Mouse (Mus musculus): Measurements from ENCODE around the gene Col6a6. TPM values are rescaled to one million over a fixed set of nuclear protein-coding genes. Genes with fewer than 3 reads are reported as not detected.

The Col6a6 gene
- 0.03 TPM in 1 of 2 replicates, not detected in the other for polyA plus RNA-seq (2012; rRNA removed)

DNA sequence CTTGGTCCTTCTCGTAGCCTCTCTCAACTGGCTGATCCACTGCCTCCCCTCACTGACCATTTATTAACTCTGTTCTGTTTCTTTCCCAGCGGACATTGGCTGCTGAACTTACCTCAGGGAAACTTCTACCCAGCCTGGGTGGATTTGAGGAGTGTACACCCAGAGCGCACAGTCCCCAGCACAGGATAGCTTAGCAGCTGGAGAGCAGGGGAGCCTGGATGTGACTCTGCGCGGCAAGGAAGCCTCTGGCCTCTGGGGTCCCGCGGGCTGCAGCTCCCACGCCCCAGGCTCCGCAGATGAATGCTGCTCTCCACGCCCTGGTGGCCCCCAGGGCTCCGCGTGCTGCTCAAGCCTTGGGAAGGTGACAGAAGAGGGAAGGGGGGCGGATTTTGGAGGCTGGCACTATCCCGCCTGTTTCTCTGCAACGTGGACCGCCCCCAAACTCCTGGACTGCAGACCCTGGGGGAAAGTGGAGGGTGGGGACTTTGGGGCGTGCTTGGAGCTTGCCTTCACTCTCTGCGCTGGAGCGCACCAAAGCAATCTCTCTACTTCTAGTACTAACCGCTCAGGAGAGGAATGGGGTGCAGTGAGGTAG lies at the start of gene Col6a6:
Gene Col6a6 (minus strand): TSS at position 370 of the 595 bp plus-strand sequence.
- TF ChIP-seq CTCF (IDR thresholded peaks at IDR 0.05; ENCODE audit: extremely low read depth, insufficient read length, insufficient replicate concordance, low read depth, low read length) (no peak), POLR2A (IDR thresholded peaks at IDR 0.05; ENCODE audit: low read depth, low read length) (no peak)
- H3K36me3 ChIP-seq (ENCODE audit: control insufficient read depth, insufficient read depth, low read length): no peaks in the 10 kb centered on the region
- no peak within 1 kb of the TSS for H3K4me3 ChIP-seq (ENCODE audit: low read depth, low read length)
- H3K27ac ChIP-seq (ENCODE audit: insufficient read depth, low read depth, low read length): no peak within 1 kb of the TSS
- H3K27me3 ChIP-seq (ENCODE audit: control insufficient read depth, insufficient read depth, low read length): no peaks in the 10 kb centered on the region
- H3K4me1 ChIP-seq (ENCODE audit: control insufficient read depth, insufficient read depth, insufficient read length, low read length): no peaks in the 10 kb centered on the region
- WGBS: 17% methylated on average over 20 of the region's 20 CpGs

DNA sequence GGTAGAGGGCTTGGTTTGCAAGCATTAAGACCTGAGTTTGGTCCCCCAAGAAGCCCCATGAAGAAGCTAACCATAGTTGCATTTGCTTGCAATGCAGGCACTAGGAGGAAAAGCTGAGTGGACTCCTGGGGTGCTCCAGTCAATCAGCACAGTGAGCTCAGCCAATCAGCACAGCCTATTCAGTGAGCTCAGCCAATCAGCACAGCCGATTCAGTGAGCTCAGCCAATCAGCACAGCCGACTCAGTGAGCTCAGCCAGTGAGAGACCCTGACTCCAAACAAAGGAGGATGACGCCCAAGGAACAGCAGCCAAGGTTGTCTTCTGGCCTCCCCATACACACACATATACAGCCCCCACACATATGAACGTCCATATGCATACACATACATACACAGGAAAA lies 48.2 kb upstream of the Col6a6 start:
- WGBS: 87% methylated on average over 4 of the region's 4 CpGs

DNA sequence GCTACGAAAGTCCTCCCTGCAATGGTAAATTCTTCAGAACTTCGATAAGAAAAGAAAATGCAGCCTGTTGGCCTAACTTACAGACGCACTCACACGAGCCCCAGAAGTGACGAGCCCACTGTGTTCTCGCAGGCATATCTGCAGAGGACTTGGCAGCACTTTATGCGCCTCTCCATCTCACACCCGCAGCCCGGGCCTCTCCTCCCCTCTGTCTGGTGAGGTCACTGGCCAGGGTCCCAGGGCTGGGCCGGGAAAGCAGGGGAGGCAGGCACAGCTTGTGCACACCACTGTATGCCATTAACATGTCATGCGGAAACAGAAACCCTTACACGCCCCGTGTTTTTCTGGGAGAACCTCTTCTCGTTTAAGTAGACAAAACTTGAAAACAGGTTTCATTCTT lies 43.7 kb upstream of the Col6a6 start:
- H3K27ac ChIP-seq (ENCODE audit: insufficient read depth, low read depth, low read length): no peak overlapping the region
- no peak for TF ChIP-seq POLR2A (IDR thresholded peaks at IDR 0.05; ENCODE audit: low read depth, low read length)
- no peak for TF ChIP-seq CTCF (IDR thresholded peaks at IDR 0.05; ENCODE audit: extremely low read depth, insufficient read length, insufficient replicate concordance, low read depth, low read length)
- no peaks in the 10 kb centered on the region for H3K27me3 ChIP-seq (ENCODE audit: control insufficient read depth, insufficient read depth, low read length)
- no peaks in the 10 kb centered on the region for H3K4me1 ChIP-seq (ENCODE audit: control insufficient read depth, insufficient read depth, insufficient read length, low read length)
- no peak overlapping the region for H3K4me3 ChIP-seq (ENCODE audit: low read depth, low read length)
- 65% methylated on average over 14 of the region's 14 CpGs for WGBS
- H3K36me3 ChIP-seq (ENCODE audit: control insufficient read depth, insufficient read depth, low read length): no peaks in the 10 kb centered on the region

More for the DNA sequence above, 48.2 kb upstream of the Col6a6 start:
- no peaks in the 10 kb centered on the region for H3K36me3 ChIP-seq (ENCODE audit: control insufficient read depth, insufficient read depth, low read length)
- H3K4me1 ChIP-seq (ENCODE audit: control insufficient read depth, insufficient read depth, insufficient read length, low read length): no peaks in the 10 kb centered on the region
- no peaks in the 10 kb centered on the region for H3K27me3 ChIP-seq (ENCODE audit: control insufficient read depth, insufficient read depth, low read length)
- no peak overlapping the region for H3K27ac ChIP-seq (ENCODE audit: insufficient read depth, low read depth, low read length)
- TF ChIP-seq CTCF (IDR thresholded peaks at IDR 0.05; ENCODE audit: extremely low read depth, insufficient read length, insufficient replicate concordance, low read depth, low read length) (no peak), POLR2A (IDR thresholded peaks at IDR 0.05; ENCODE audit: low read depth, low read length) (no peak)
- H3K4me3 ChIP-seq (ENCODE audit: low read depth, low read length): no peak overlapping the region

DNA sequence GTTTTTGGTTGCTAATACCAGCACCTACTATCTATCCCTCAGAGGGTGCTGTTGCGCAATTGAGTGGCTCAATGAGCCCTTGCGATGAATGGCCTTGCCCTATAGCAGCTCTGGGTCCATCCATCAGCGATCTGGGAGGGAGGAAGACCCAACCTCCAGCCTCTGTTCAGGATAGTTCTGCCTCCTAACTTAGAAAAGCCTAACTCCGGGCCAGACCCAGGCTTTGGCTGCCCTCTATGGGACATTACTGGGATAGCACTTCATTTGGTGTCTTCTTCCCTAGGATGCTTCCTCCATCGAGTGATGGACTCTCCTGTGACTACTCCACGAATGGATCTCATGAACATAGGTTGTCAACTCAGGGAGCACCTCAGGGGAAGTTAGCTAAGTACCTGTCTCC lies 29.8 kb upstream of the Col6a6 start:
- 14% methylated on average over 6 of the region's 6 CpGs for WGBS

DNA sequence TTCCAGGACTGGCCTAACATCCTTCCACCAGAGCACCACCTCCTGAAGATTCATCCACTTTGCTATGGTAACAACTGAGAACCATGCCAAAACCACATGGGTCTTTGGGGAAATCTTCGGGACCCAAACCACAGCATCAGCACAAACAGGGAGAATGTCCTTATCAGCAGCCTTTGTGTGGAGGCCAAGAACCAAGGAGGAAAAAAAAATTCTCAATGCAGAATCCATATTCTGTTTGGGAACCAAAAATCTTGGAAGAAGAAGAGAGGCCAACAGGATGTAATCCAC lies 24.8 kb upstream of the Col6a6 start:
- no peaks in the 10 kb centered on the region for H3K36me3 ChIP-seq (ENCODE audit: control insufficient read depth, insufficient read depth, low read length)
- no peak overlapping the region for H3K27ac ChIP-seq (ENCODE audit: insufficient read depth, low read depth, low read length)
- H3K27me3 ChIP-seq (ENCODE audit: control insufficient read depth, insufficient read depth, low read length): no peaks in the 10 kb centered on the region
- H3K4me1 ChIP-seq (ENCODE audit: control insufficient read depth, insufficient read depth, insufficient read length, low read length): no peaks in the 10 kb centered on the region
- no peak overlapping the region for H3K4me3 ChIP-seq (ENCODE audit: low read depth, low read length)
- TF ChIP-seq CTCF (IDR thresholded peaks at IDR 0.05; ENCODE audit: extremely low read depth, insufficient read length, insufficient replicate concordance, low read depth, low read length) (no peak), POLR2A (IDR thresholded peaks at IDR 0.05; ENCODE audit: low read depth, low read length) (no peak)
- 64% methylated on average over 1 of the region's 1 CpGs for WGBS

More for the DNA sequence above, 29.8 kb upstream of the Col6a6 start:
- Histone ChIP-seq H3K27ac (ENCODE audit: insufficient read depth, low read depth, low read length) (no peak overlapping the region), H3K27me3 (ENCODE audit: control insufficient read depth, insufficient read depth, low read length) (no peaks in the 10 kb centered on the region), H3K4me3 (ENCODE audit: low read depth, low read length) (no peak overlapping the region), H3K36me3 (ENCODE audit: control insufficient read depth, insufficient read depth, low read length) (no peaks in the 10 kb centered on the region), H3K4me1 (ENCODE audit: control insufficient read depth, insufficient read depth, insufficient read length, low read length) (no peaks in the 10 kb centered on the region)
- TF ChIP-seq POLR2A (IDR thresholded peaks at IDR 0.05; ENCODE audit: low read depth, low read length): no peak
- peak; percentile 50; the same call in 1 of the 2 replicates for TF ChIP-seq CTCF (IDR thresholded peaks at IDR 0.05; ENCODE audit: extremely low read depth, insufficient read length, insufficient replicate concordance, low read depth, low read length)

DNA sequence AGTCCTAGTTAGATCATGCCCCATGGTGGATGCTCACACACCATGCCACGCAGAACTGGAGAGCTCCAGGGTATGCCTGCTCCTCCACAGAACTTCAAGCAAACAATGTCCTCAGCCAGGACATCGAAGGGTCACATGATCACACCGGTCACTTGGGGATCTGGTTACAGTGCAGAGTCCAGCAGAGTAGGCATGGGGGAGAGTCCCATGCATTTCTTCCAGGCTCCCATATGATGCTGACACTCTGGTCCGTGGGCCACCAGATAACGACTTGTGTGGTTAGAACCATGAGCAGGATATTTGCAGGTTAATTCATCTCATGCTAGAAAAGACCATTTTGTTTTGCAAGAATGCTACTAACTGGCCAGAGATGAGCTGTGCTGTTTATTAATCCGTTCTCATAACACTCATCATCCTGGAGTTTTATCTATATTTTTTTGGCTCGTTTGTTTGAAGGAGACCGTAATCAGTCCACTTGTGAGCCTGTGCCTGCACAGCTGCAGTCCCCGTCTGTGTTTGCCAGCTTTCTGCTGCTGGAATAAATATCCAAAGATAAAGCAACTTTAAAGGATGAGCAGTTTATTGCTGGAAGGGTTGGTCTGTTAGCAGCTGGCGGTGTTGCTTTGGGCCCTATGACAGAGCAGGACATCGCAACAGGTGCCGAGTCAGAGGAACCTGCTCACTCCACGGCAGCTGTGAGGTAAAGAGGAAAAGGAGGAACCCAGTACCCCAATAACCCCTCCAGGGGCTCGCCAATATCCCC lies 24.2 kb upstream of the Col6a6 start:
- Histone ChIP-seq H3K36me3 (ENCODE audit: control insufficient read depth, insufficient read depth, low read length) (no peaks in the 10 kb centered on the region), H3K4me1 (ENCODE audit: control insufficient read depth, insufficient read depth, insufficient read length, low read length) (no peaks in the 10 kb centered on the region), H3K4me3 (ENCODE audit: low read depth, low read length) (no peak overlapping the region), H3K27ac (ENCODE audit: insufficient read depth, low read depth, low read length) (no peak overlapping the region), H3K27me3 (ENCODE audit: control insufficient read depth, insufficient read depth, low read length) (no peaks in the 10 kb centered on the region)
- TF ChIP-seq POLR2A (IDR thresholded peaks at IDR 0.05; ENCODE audit: low read depth, low read length) (no peak), CTCF (IDR thresholded peaks at IDR 0.05; ENCODE audit: extremely low read depth, insufficient read length, insufficient replicate concordance, low read depth, low read length) (no peak)
- WGBS: 58% methylated on average over 14 of the region's 14 CpGs

DNA sequence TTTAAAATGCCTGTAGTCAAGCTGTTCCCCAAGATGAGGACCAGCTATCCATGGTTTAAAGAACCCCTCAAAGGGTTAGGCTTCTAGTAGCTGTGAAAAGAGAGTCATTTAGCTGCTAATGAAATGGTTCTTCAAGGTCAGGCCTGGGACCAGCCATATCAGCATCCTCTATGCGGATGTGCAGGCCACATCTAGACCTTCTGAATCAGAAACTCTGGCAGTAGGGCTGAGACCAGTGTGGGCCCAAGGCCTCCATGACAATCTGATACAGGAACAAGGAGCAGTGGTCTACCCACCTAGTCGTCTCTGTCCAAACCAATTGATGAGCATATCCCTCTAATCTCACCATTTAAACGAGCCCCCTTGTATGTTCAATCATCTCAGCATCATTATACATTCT lies 23.1 kb upstream of the Col6a6 start:
- Histone ChIP-seq H3K27me3 (ENCODE audit: control insufficient read depth, insufficient read depth, low read length) (no peaks in the 10 kb centered on the region), H3K4me3 (ENCODE audit: low read depth, low read length) (no peak overlapping the region), H3K27ac (ENCODE audit: insufficient read depth, low read depth, low read length) (no peak overlapping the region), H3K36me3 (ENCODE audit: control insufficient read depth, insufficient read depth, low read length) (no peaks in the 10 kb centered on the region), H3K4me1 (ENCODE audit: control insufficient read depth, insufficient read depth, insufficient read length, low read length) (no peaks in the 10 kb centered on the region)
- 75% methylated on average over 3 of the region's 3 CpGs for WGBS
- TF ChIP-seq POLR2A (IDR thresholded peaks at IDR 0.05; ENCODE audit: low read depth, low read length) (no peak), CTCF (IDR thresholded peaks at IDR 0.05; ENCODE audit: extremely low read depth, insufficient read length, insufficient replicate concordance, low read depth, low read length) (no peak)

All from small intestine, adult 2 months (tissue).